Mouse (Mus musculus): ENCODE measurements around the gene 4931423N10Rik.
"Not testable (repeated sequence)": the region's sequence is repeated elsewhere in the genome, so short reads cannot be mapped to it uniquely, and the experiment has no call there.

Gene 4931423N10Rik

GRCm38 (mm10) chr2:23207070-23207526 is at the start of gene 4931423N10Rik:
Gene 4931423N10Rik (plus strand): TSS chr2:23207476.
- DNase-seq: no peak

- DNase-seq: no peak
Measured at GRCm38 (mm10) chr2:23172305-23172704, 35.0 kb upstream of the 4931423N10Rik start.

GRCm38 (mm10) chr2:23194366-23194765 is 12.9 kb upstream of the 4931423N10Rik start:
- DNase-seq: no peak

- no peak for DNase-seq
Measured at GRCm38 (mm10) chr2:23201034-23201433, 6.2 kb upstream of the 4931423N10Rik start.

- DNase-seq: no peak
Measured at GRCm38 (mm10) chr2:23202900-23203670, 4.2 kb upstream of the 4931423N10Rik start.

- no peak for DNase-seq
Measured at GRCm38 (mm10) chr2:23213661-23214060, 6.4 kb downstream of the 4931423N10Rik start.

- no peak for DNase-seq
Measured at GRCm38 (mm10) chr2:23225199-23225598, 17.9 kb downstream of the 4931423N10Rik start.

GRCm38 (mm10) chr2:23228463-23228862 is 21.2 kb downstream of the 4931423N10Rik start:
- no peak for DNase-seq

GRCm38 (mm10) chr2:23234065-23234773 is 26.9 kb downstream of the 4931423N10Rik start:
- DNase-seq: no peak

- not testable (repeated sequence) for DNase-seq
Measured at GRCm38 (mm10) chr2:23290991-23291390, 83.7 kb downstream of the 4931423N10Rik start.

- no peak for DNase-seq
Measured at GRCm38 (mm10) chr2:23314869-23315268, 107.6 kb downstream of the 4931423N10Rik start.
